Mouse (Mus musculus): ENCODE measurements around the gene Lsm6. TPM values are rescaled to one million over a fixed set of nuclear protein-coding genes. Genes with fewer than 3 reads are reported as not detected.

The Lsm6 gene
- 141 and 142 TPM in 2 replicates for polyA plus RNA-seq (2015; fragmentation: Nextera tagmentation; extraction: Ambion mirVana)

GRCm38 (mm10) chr8:78820673-78821310 lies at the start of gene Lsm6:
Gene Lsm6 (minus strand): TSS chr8:78821140.

Other genes with a start within 250 kb of the Lsm6 start
- gene Zfp827, start 207.3 kb upstream of the Lsm6 start, polyA plus RNA-seq (2015; fragmentation: Nextera tagmentation; extraction: Ambion mirVana) = 6.8 and 8.9 TPM in 2 replicates